19 mouse cellular contexts compared by ENCODE assay signal in genomic region chr10:13171461-13171860, GRCm38 (mm10). TPM values are rescaled to one million over a fixed set of nuclear protein-coding genes. Genes with fewer than 3 reads are reported as not detected.
DNase-seq lines count a peak whose midpoint lies in the region; ATAC-seq and TF ChIP-seq lines count a peak whose summit lies in the region.
"Had no signal": no experiment of that assay in that cellular context is flagged by ENCODE, and none has a peak within 500 bp of the region (broad histone marks: within the 10 kb centered on the region; RNA-seq: fewer than 3 reads in every experiment).

No protein-coding gene starts in this region.

- no peak for TF ChIP-seq EP300 in stomach, postnatal 0 days (optimal IDR thresholded peaks at IDR 0.05)

- H3K4me1 ChIP-seq in hindbrain, embryonic 15.5 days (replicated peaks) = peaks cover 11% of the 10 kb centered on the region
- H3K4me1 ChIP-seq in hindbrain, embryonic 14.5 days (replicated peaks; ENCODE audit: control insufficient read depth, insufficient read depth, low read length) = peaks cover 12% of the 10 kb centered on the region
- H3K4me1 ChIP-seq in stomach, embryonic 14.5 days (ENCODE audit: control insufficient read depth, insufficient read depth, low read length) = peaks cover 28% of the 10 kb centered on the region
- H3K4me1 ChIP-seq in stomach, postnatal 0 days (replicated peaks; ENCODE audit: control insufficient read depth, insufficient read depth) = 0 out of 2 replicates have a peak, but pooled peaks cover 6% of the 10 kb centered on the region
- 0 out of 2 replicates have a peak, but pooled peaks cover 2% of the 10 kb centered on the region for H3K4me1 ChIP-seq in hindbrain, embryonic 16.5 days (ENCODE audit: control insufficient read depth, insufficient read depth, low read depth, low read length)
- H3K4me1 ChIP-seq in stomach, embryonic 16.5 days (ENCODE audit: control insufficient read depth, insufficient read depth, low read length) = peaks cover 21% of the 10 kb centered on the region
- H3K4me1 ChIP-seq: liver, embryonic 15.5 days had no signal

- no peak overlapping the region for H3K4me3 ChIP-seq in hindbrain, embryonic 15.5 days
- H3K4me3 ChIP-seq in hindbrain, embryonic 14.5 days (replicated peaks; ENCODE audit: low read length) = no peak overlapping the region
- H3K4me3 ChIP-seq in stomach, embryonic 14.5 days (ENCODE audit: low read depth, low read length) = no peak overlapping the region
- no peak overlapping the region for H3K4me3 ChIP-seq in stomach, postnatal 0 days (ENCODE audit: low read depth, low read length)
- no peak overlapping the region for H3K4me3 ChIP-seq in hindbrain, embryonic 16.5 days (ENCODE audit: low read length)
- no peak overlapping the region for H3K4me3 ChIP-seq in stomach, embryonic 16.5 days (replicated peaks; ENCODE audit: low read length)
- no peak overlapping the region for H3K4me3 ChIP-seq in left cerebral cortex, adult 2 months
- H3K4me3 ChIP-seq: liver, embryonic 15.5 days; neural tube, embryonic 13.5 days had no signal

- 64% methylated on average over 2 of the region's 2 CpGs for WGBS in hindbrain, embryonic 15.5 days
- 70% methylated on average over 2 of the region's 2 CpGs for WGBS in hindbrain, embryonic 14.5 days
- 29% methylated on average over 2 of the region's 2 CpGs for WGBS in stomach, embryonic 14.5 days
- 47% methylated on average over 2 of the region's 2 CpGs for WGBS in stomach, postnatal 0 days
- 71% methylated on average over 2 of the region's 2 CpGs for WGBS in hindbrain, embryonic 16.5 days
- WGBS in stomach, embryonic 16.5 days = 39% methylated on average over 2 of the region's 2 CpGs

- H3K27me3 ChIP-seq in hindbrain, embryonic 15.5 days = no peaks in the 10 kb centered on the region
- no peaks in the 10 kb centered on the region for H3K27me3 ChIP-seq in hindbrain, embryonic 14.5 days (ENCODE audit: control insufficient read depth, insufficient read depth, low read length)
- H3K27me3 ChIP-seq in stomach, embryonic 14.5 days (ENCODE audit: control insufficient read depth, insufficient read depth, low read length) = no peaks in the 10 kb centered on the region
- H3K27me3 ChIP-seq in stomach, postnatal 0 days (ENCODE audit: control insufficient read depth, insufficient read depth, low read length) = no peaks in the 10 kb centered on the region
- H3K27me3 ChIP-seq in hindbrain, embryonic 16.5 days (replicated peaks; ENCODE audit: control insufficient read depth, insufficient read depth, low read length) = no peaks in the 10 kb centered on the region
- H3K27me3 ChIP-seq in stomach, embryonic 16.5 days (ENCODE audit: control insufficient read depth, insufficient read depth, low read length) = no peaks in the 10 kb centered on the region
- H3K27me3 ChIP-seq: CH12.LX; liver, embryonic 15.5 days; neural tube, embryonic 13.5 days had no signal

- no peak for TF ChIP-seq CTCF in stomach, postnatal 0 days (IDR thresholded peaks at IDR 0.05; ENCODE audit: low read depth)
- TF ChIP-seq CTCF in left cerebral cortex, adult 2 months (IDR thresholded peaks at IDR 0.05) = no peak

- H3K4me2 ChIP-seq in hindbrain, embryonic 15.5 days = no peak overlapping the region
- no peak overlapping the region for H3K4me2 ChIP-seq in hindbrain, embryonic 14.5 days (replicated peaks)
- H3K4me2 ChIP-seq in stomach, embryonic 14.5 days (replicated peaks; ENCODE audit: low read depth, low read length) = no peak overlapping the region
- no peak overlapping the region for H3K4me2 ChIP-seq in stomach, postnatal 0 days (replicated peaks; ENCODE audit: low read depth)
- H3K4me2 ChIP-seq in hindbrain, embryonic 16.5 days (ENCODE audit: low read length) = no peak overlapping the region
- no peak overlapping the region for H3K4me2 ChIP-seq in stomach, embryonic 16.5 days (ENCODE audit: low read depth, low read length)
- H3K4me2 ChIP-seq: liver, embryonic 15.5 days; neural tube, embryonic 13.5 days had no signal

- no peak for DNase-seq in hindbrain, embryonic 14.5 days (ENCODE audit: low spot score)
- no peak for DNase-seq in stomach, postnatal 0 days (ENCODE audit: low spot score)
- no peak for DNase-seq in left cerebral cortex, adult 2 months (ENCODE audit: extremely low spot score in 1 of 2, low spot score in 2 of 2)
- no peak for DNase-seq in thymus, postnatal 25 days
- DNase-seq: cerebellum, adult 8-10 months; heart, adult 18-20 months; kidney, adult 18-20 months had no signal

- ATAC-seq in hindbrain, embryonic 15.5 days (ENCODE audit: low FRiP score, low read depth) = peak; percentile 27; the same call in 1 of the 2 replicates
- no peak for ATAC-seq in hindbrain, embryonic 14.5 days (ENCODE audit: low FRiP score)
- ATAC-seq in stomach, embryonic 14.5 days (ENCODE audit: insufficient number of reproducible peaks, insufficient read depth, low FRiP score, low read depth) = no peak
- ATAC-seq in stomach, postnatal 0 days (ENCODE audit: low FRiP score, low TSS enrichment) = no peak
- ATAC-seq in hindbrain, embryonic 16.5 days = peak; percentile 21; the same call in 1 of the 2 replicates
- ATAC-seq in stomach, embryonic 16.5 days (ENCODE audit: insufficient read depth, low FRiP score) = no peak

- no peaks in the 10 kb centered on the region for H3K9me3 ChIP-seq in hindbrain, embryonic 15.5 days
- H3K9me3 ChIP-seq in hindbrain, embryonic 14.5 days (ENCODE audit: control insufficient read depth, low read length) = no peaks in the 10 kb centered on the region
- no peaks in the 10 kb centered on the region for H3K9me3 ChIP-seq in stomach, embryonic 14.5 days (ENCODE audit: control insufficient read depth, low read depth, low read length)
- H3K9me3 ChIP-seq in stomach, postnatal 0 days (ENCODE audit: control insufficient read depth, low read length) = no peaks in the 10 kb centered on the region
- no peaks in the 10 kb centered on the region for H3K9me3 ChIP-seq in hindbrain, embryonic 16.5 days (ENCODE audit: control insufficient read depth, low read length)
- H3K9me3 ChIP-seq in stomach, embryonic 16.5 days (replicated peaks; ENCODE audit: control insufficient read depth, low read length) = no peaks in the 10 kb centered on the region
- H3K9me3 ChIP-seq: liver, embryonic 15.5 days; neural tube, embryonic 13.5 days had no signal

- no peak overlapping the region for H3K9ac ChIP-seq in hindbrain, embryonic 15.5 days
- no peak overlapping the region for H3K9ac ChIP-seq in hindbrain, embryonic 14.5 days
- H3K9ac ChIP-seq in stomach, embryonic 14.5 days (replicated peaks; ENCODE audit: low read depth, low read length) = no peak overlapping the region
- no peak overlapping the region for H3K9ac ChIP-seq in stomach, postnatal 0 days (ENCODE audit: low read length)
- H3K9ac ChIP-seq in hindbrain, embryonic 16.5 days (ENCODE audit: low read depth, low read length) = no peak overlapping the region
- no peak overlapping the region for H3K9ac ChIP-seq in stomach, embryonic 16.5 days (ENCODE audit: low read length)
- H3K9ac ChIP-seq: liver, embryonic 15.5 days; neural tube, embryonic 13.5 days had no signal

- H3K27ac ChIP-seq in hindbrain, embryonic 15.5 days (replicated peaks) = peak overlapping the region; percentile 18; the same call in 1 of the 2 replicates
- no peak overlapping the region for H3K27ac ChIP-seq in hindbrain, embryonic 14.5 days
- H3K27ac ChIP-seq in stomach, embryonic 14.5 days (ENCODE audit: low read length) = peak overlapping the region; percentile 77; the same call in 1 of the 2 replicates
- no peak overlapping the region; the same call in 1 of the 2 replicates for H3K27ac ChIP-seq in stomach, postnatal 0 days (replicated peaks)
- H3K27ac ChIP-seq in hindbrain, embryonic 16.5 days (ENCODE audit: low read depth, low read length) = peak overlapping the region; percentile 27; the same call in 1 of the 2 replicates
- H3K27ac ChIP-seq in stomach, embryonic 16.5 days (ENCODE audit: low read length) = peak overlapping the region; percentile 89
- no peak overlapping the region for H3K27ac ChIP-seq in left cerebral cortex, adult 2 months
- H3K27ac ChIP-seq: liver, embryonic 15.5 days; neural tube, embryonic 13.5 days had no signal

- intact Hi-C loops in left cerebral cortex, adult 2 months (cut with DNase I) = no loop called here

- peaks cover 4% of the 10 kb centered on the region; the same call in 1 of the 2 replicates for H3K36me3 ChIP-seq in hindbrain, embryonic 15.5 days
- peaks cover 1% of the 10 kb centered on the region; the same call in 1 of the 2 replicates for H3K36me3 ChIP-seq in hindbrain, embryonic 14.5 days (replicated peaks; ENCODE audit: control insufficient read depth, insufficient read depth)
- H3K36me3 ChIP-seq in stomach, embryonic 14.5 days (ENCODE audit: control insufficient read depth, insufficient read depth, low read length) = no peaks in the 10 kb centered on the region
- no peaks in the 10 kb centered on the region for H3K36me3 ChIP-seq in stomach, postnatal 0 days (ENCODE audit: control insufficient read depth, insufficient read depth, low read length)
- no peaks in the 10 kb centered on the region; the same call in 1 of the 2 replicates for H3K36me3 ChIP-seq in hindbrain, embryonic 16.5 days (ENCODE audit: control insufficient read depth, insufficient read depth, low read length)
- H3K36me3 ChIP-seq in stomach, embryonic 16.5 days (ENCODE audit: control insufficient read depth, insufficient read depth, low read length) = no peaks in the 10 kb centered on the region

RNA-seq across cellular contexts. Expression of gene Zc2hc1b, which starts 6.4 kb away (rescaled TPM):
- not detected in 2 replicates for polyA plus RNA-seq in hindbrain, embryonic 15.5 days (2015; fragmentation: Nextera tagmentation; extraction: Ambion mirVana)
- polyA plus RNA-seq in hindbrain, embryonic 14.5 days (2014; fragmentation: Nextera tagmentation; extraction: Ambion mirVana) = not detected in 2 replicates
- polyA plus RNA-seq in stomach, embryonic 14.5 days (2014; fragmentation: Nextera tagmentation; extraction: Ambion mirVana) = not detected in 2 replicates
- polyA plus RNA-seq in stomach, postnatal 0 days (2015; fragmentation: Nextera tagmentation; extraction: Ambion mirVana) = not detected in 2 replicates
- not detected in 2 replicates for polyA plus RNA-seq in hindbrain, embryonic 16.5 days (2015; fragmentation: Nextera tagmentation; extraction: Ambion mirVana)
- not detected in 2 replicates for polyA plus RNA-seq in stomach, embryonic 16.5 days (2015; fragmentation: Nextera tagmentation; extraction: Ambion mirVana)
- total RNA-seq in left cerebral cortex, adult 2 months (2021) = not detected
- total RNA-seq: CH12.LX; heart, adult 18-20 months; layer of hippocampus, adult 18-20 months; left cerebral cortex, adult 8-10 months had no signal
- polyA plus RNA-seq: liver, embryonic 15.5 days; midbrain, embryonic 16.5 days; neural tube, embryonic 13.5 days; spleen, adult 2 months; thymus, postnatal 0 days had no signal

RNA-seq across cellular contexts. Expression of gene Ltv1, which starts 21.5 kb away (rescaled TPM):
- 31.1 and 36.1 TPM in 2 replicates for polyA plus RNA-seq in hindbrain, embryonic 15.5 days (2015; fragmentation: Nextera tagmentation; extraction: Ambion mirVana)
- 30.5 and 34.9 TPM in 2 replicates for polyA plus RNA-seq in hindbrain, embryonic 14.5 days (2014; fragmentation: Nextera tagmentation; extraction: Ambion mirVana)
- polyA plus RNA-seq in stomach, embryonic 14.5 days (2014; fragmentation: Nextera tagmentation; extraction: Ambion mirVana) = 75.6 and 80.2 TPM in 2 replicates
- 58.2 and 63.1 TPM in 2 replicates for polyA plus RNA-seq in stomach, postnatal 0 days (2015; fragmentation: Nextera tagmentation; extraction: Ambion mirVana)
- polyA plus RNA-seq in hindbrain, embryonic 16.5 days (2015; fragmentation: Nextera tagmentation; extraction: Ambion mirVana) = 30.8 and 36.0 TPM in 2 replicates
- polyA plus RNA-seq in stomach, embryonic 16.5 days (2015; fragmentation: Nextera tagmentation; extraction: Ambion mirVana) = 76.3 and 77.5 TPM in 2 replicates
- total RNA-seq in left cerebral cortex, adult 2 months (2021) = 10 to 100 TPM; 18.6 to 23.6 TPM

Comparison
In these comparisons a context has a peak if more than half of its experiments do, and no peak if none do; other contexts are left out.
1. ATAC-seq: peak in hindbrain, embryonic 15.5 days (single experiment) and hindbrain, embryonic 16.5 days (single experiment); none in hindbrain, embryonic 14.5 days (single experiment), stomach, embryonic 14.5 days (single experiment), stomach, postnatal 0 days (single experiment) and stomach, embryonic 16.5 days (single experiment).
2. H3K27ac ChIP-seq: peak in hindbrain, embryonic 15.5 days (single experiment), stomach, embryonic 14.5 days (single experiment), hindbrain, embryonic 16.5 days (single experiment) and stomach, embryonic 16.5 days (single experiment); none in hindbrain, embryonic 14.5 days (single experiment), stomach, postnatal 0 days (single experiment) and left cerebral cortex, adult 2 months (single experiment).